8 mouse cellular contexts compared by ENCODE assay signal in genomic region chr10:120882347-120883068, GRCm38 (mm10). TPM values are rescaled to one million over a fixed set of nuclear protein-coding genes. Genes with fewer than 3 reads are reported as not detected.
A peak's percentile ranks its signal among the peaks of the same experiment; 100 is the strongest.
DNase-seq lines count a peak whose midpoint lies in the region; ATAC-seq and TF ChIP-seq lines count a peak whose summit lies in the region.
"Had no signal": no experiment of that assay in that cellular context is flagged by ENCODE, and none has a peak within 500 bp of the region (broad histone marks: within the 10 kb centered on the region; RNA-seq: fewer than 3 reads in every experiment).

No protein-coding gene starts in this region.

- peak; percentile 83 for DNase-seq in A20 (ENCODE audit: low read depth, low spot score)
- DNase-seq in embryonic facial prominence, embryonic 14.5 days (ENCODE audit: low spot score) = peak; percentile 90
- DNase-seq in hindbrain, embryonic 14.5 days (ENCODE audit: low spot score) = peak; percentile 76
- DNase-seq in liver, adult 2 months (ENCODE audit: extremely low read depth, low read depth, low spot score) = no peak
- DNase-seq in ovary, adult 18-20 months (ENCODE audit: low spot score) = no peak

- H3K27ac ChIP-seq in embryonic facial prominence, embryonic 14.5 days (replicated peaks; ENCODE audit: low read depth, low read length) = peak overlapping the region; percentile 75
- peak overlapping the region; percentile 49; the same call in 1 of the 2 replicates for H3K27ac ChIP-seq in hindbrain, embryonic 14.5 days
- H3K27ac ChIP-seq in liver, adult 2 months (replicated peaks; ENCODE audit: insufficient read depth, low read depth, low read length) = peak overlapping the region; percentile 7
- peak overlapping the region; percentile 54; the same call in 1 of the 2 replicates for H3K27ac ChIP-seq in midbrain, embryonic 16.5 days (ENCODE audit: low read length)

- 10% methylated on average over 17 of the region's 17 CpGs for WGBS in embryonic facial prominence, embryonic 14.5 days
- 11% methylated on average over 17 of the region's 17 CpGs for WGBS in hindbrain, embryonic 14.5 days
- 38% methylated on average over 17 of the region's 17 CpGs for whole genome bisulfite sequencing in liver, adult 2 months
- WGBS in midbrain, embryonic 16.5 days = 6% methylated on average over 17 of the region's 17 CpGs

- peak overlapping the region; percentile 37 for H3K4me3 ChIP-seq in embryonic facial prominence, embryonic 14.5 days (ENCODE audit: low read depth, low read length)
- peak overlapping the region; percentile 26 for H3K4me3 ChIP-seq in hindbrain, embryonic 14.5 days (replicated peaks; ENCODE audit: low read length)
- H3K4me3 ChIP-seq in liver, adult 2 months (ENCODE audit: insufficient read depth, low read depth, low read length) = no peak overlapping the region
- H3K4me3 ChIP-seq in midbrain, embryonic 16.5 days (ENCODE audit: low read depth, low read length) = peak overlapping the region; percentile 45
- H3K4me3 ChIP-seq: erythroblast, embryonic 14.5 days had no signal

- H3K9me3 ChIP-seq in embryonic facial prominence, embryonic 14.5 days (ENCODE audit: control insufficient read depth, low read length) = no peaks in the 10 kb centered on the region
- no peaks in the 10 kb centered on the region for H3K9me3 ChIP-seq in hindbrain, embryonic 14.5 days (ENCODE audit: control insufficient read depth, low read length)
- no peaks in the 10 kb centered on the region for H3K9me3 ChIP-seq in midbrain, embryonic 16.5 days (replicated peaks; ENCODE audit: control insufficient read depth, low read length, poor library complexity, severe bottlenecking)

- TF ChIP-seq POLR2A in liver, adult 2 months (IDR thresholded peaks at IDR 0.05; ENCODE audit: extremely low read depth, insufficient read depth, low read length) = no peak

- peak overlapping the region; percentile 59 for H3K9ac ChIP-seq in embryonic facial prominence, embryonic 14.5 days (ENCODE audit: low read depth, low read length)
- peak overlapping the region; percentile 45 for H3K9ac ChIP-seq in hindbrain, embryonic 14.5 days
- no peak overlapping the region for H3K9ac ChIP-seq in liver, adult 2 months (ENCODE audit: low read depth, low read length)
- H3K9ac ChIP-seq in midbrain, embryonic 16.5 days (ENCODE audit: low read depth, low read length) = peak overlapping the region; percentile 58

- H3K79me2 ChIP-seq in liver, adult 2 months (ENCODE audit: control insufficient read depth, insufficient read depth, low read length) = peaks cover 3% of the 10 kb centered on the region; the same call in 1 of the 2 replicates

- H3K27me3 ChIP-seq in embryonic facial prominence, embryonic 14.5 days (replicated peaks; ENCODE audit: control insufficient read depth, insufficient read depth, low read length) = no peaks in the 10 kb centered on the region
- no peaks in the 10 kb centered on the region for H3K27me3 ChIP-seq in hindbrain, embryonic 14.5 days (ENCODE audit: control insufficient read depth, insufficient read depth, low read length)
- H3K27me3 ChIP-seq in liver, adult 2 months (ENCODE audit: control insufficient read depth, insufficient read depth, low read length) = no peaks in the 10 kb centered on the region
- no peaks in the 10 kb centered on the region for H3K27me3 ChIP-seq in midbrain, embryonic 16.5 days (ENCODE audit: control insufficient read depth, insufficient read depth, low read depth, low read length)

- peak overlapping the region; percentile 76 for H3K4me2 ChIP-seq in embryonic facial prominence, embryonic 14.5 days (ENCODE audit: low read depth, low read length)
- H3K4me2 ChIP-seq in hindbrain, embryonic 14.5 days (replicated peaks) = peak overlapping the region; percentile 67
- peak overlapping the region; percentile 92 for H3K4me2 ChIP-seq in midbrain, embryonic 16.5 days (ENCODE audit: low read length)

- H3K4me1 ChIP-seq in embryonic facial prominence, embryonic 14.5 days (ENCODE audit: control insufficient read depth, insufficient read depth, low read length) = peaks cover 2% of the 10 kb centered on the region
- peaks cover 5% of the 10 kb centered on the region; the same call in 1 of the 2 replicates for H3K4me1 ChIP-seq in hindbrain, embryonic 14.5 days (replicated peaks; ENCODE audit: control insufficient read depth, insufficient read depth, low read length)
- no peaks in the 10 kb centered on the region; the same call in 1 of the 2 replicates for H3K4me1 ChIP-seq in liver, adult 2 months (ENCODE audit: control insufficient read depth, insufficient read depth, low read length)
- H3K4me1 ChIP-seq in midbrain, embryonic 16.5 days (ENCODE audit: control insufficient read depth, insufficient read depth, low read length) = peaks cover 8% of the 10 kb centered on the region

- no peak for TF ChIP-seq CTCF in liver, adult 2 months (IDR thresholded peaks at IDR 0.05; ENCODE audit: low read depth, low read length)

- peak; percentile 90 for ATAC-seq in CD4-positive, CD25-positive, alpha-beta regulatory T cell, adult 4 months
- peak; percentile 92 for ATAC-seq in embryonic facial prominence, embryonic 14.5 days (ENCODE audit: low read depth)
- ATAC-seq in hindbrain, embryonic 14.5 days (ENCODE audit: low FRiP score) = peak; percentile 91
- peak; percentile 93 for ATAC-seq in midbrain, embryonic 16.5 days

- H3K36me3 ChIP-seq in embryonic facial prominence, embryonic 14.5 days (ENCODE audit: control insufficient read depth, insufficient read depth, low read length) = no peaks in the 10 kb centered on the region
- no peaks in the 10 kb centered on the region for H3K36me3 ChIP-seq in hindbrain, embryonic 14.5 days (replicated peaks; ENCODE audit: control insufficient read depth, insufficient read depth)
- H3K36me3 ChIP-seq in liver, adult 2 months (ENCODE audit: control insufficient read depth, insufficient read depth, low read length) = no peaks in the 10 kb centered on the region
- H3K36me3 ChIP-seq in midbrain, embryonic 16.5 days (ENCODE audit: control insufficient read depth, insufficient read depth, low read length) = no peaks in the 10 kb centered on the region

RNA-seq across cellular contexts. Expression of gene Msrb3, which starts 16.4 kb away (rescaled TPM):
- under 1 TPM; 0.48 to 0.61 TPM for polyA plus RNA-seq in CD4-positive, CD25-positive, alpha-beta regulatory T cell, adult 4 months (2017; shearing (Covaris generic))
- 10.1 and 13.6 TPM in 2 replicates for polyA plus RNA-seq in embryonic facial prominence, embryonic 14.5 days (2014; fragmentation: Nextera tagmentation; extraction: Ambion mirVana)
- 0.77 and 1.3 TPM in 2 replicates for polyA plus RNA-seq in hindbrain, embryonic 14.5 days (2014; fragmentation: Nextera tagmentation; extraction: Ambion mirVana)
- 9.5 and 10.1 TPM in 2 replicates for total RNA-seq in liver, adult 2 months (2014; rRNA removed)
- polyA plus RNA-seq in liver, adult 2 months (2012; rRNA removed) = 3.7 and 4.1 TPM in 2 replicates
- 1.0 and 1.3 TPM in 2 replicates for polyA plus RNA-seq in midbrain, embryonic 16.5 days (2015; fragmentation: Nextera tagmentation; extraction: Ambion mirVana)
- polyA plus RNA-seq: erythroblast, embryonic 14.5 days had no signal

Comparison
In these comparisons a context has a peak if more than half of its experiments do, and no peak if none do; other contexts are left out.
1. DNase-seq: peak in A20 (single experiment), embryonic facial prominence, embryonic 14.5 days (single experiment) and hindbrain, embryonic 14.5 days (single experiment); none in liver, adult 2 months (single experiment) and ovary, adult 18-20 months (single experiment).
2. H3K27ac ChIP-seq: peak in every context shown above with its lines; median percentile 75 in embryonic facial prominence, embryonic 14.5 days; 54 in midbrain, embryonic 16.5 days; 49 in hindbrain, embryonic 14.5 days; 7 in liver, adult 2 months.
3. Peak in every context shown above with its lines, with median percentiles within 50 percentile points of each other: ATAC-seq and H3K4me2 ChIP-seq.